Mouse (Mus musculus) CH12.LX (cell line): ENCODE data around the gene Slc37a3.
A peak's percentile ranks its signal among the peaks of the same experiment; 100 is the strongest.

ENCODE experiments used
- EP300 ChIP-seq: IDR thresholded peaks from 2 replicates; pipeline ENCODE4 v1.6.1; 2011; ENCODE audit warnings: low read length, improper control_type of control experiment
- MAX ChIP-seq: IDR thresholded peaks from 2 replicates; pipeline ENCODE4 v1.6.1; 2011; ENCODE audit warnings: low read length, improper control_type of control experiment

- TF ChIP-seq EP300 (peak; percentile 40), MAX (no peak; the same call in 1 of the 2 replicates)
These were observed 20.9 kb upstream of the Slc37a3 start for GRCm38 (mm10) chr6:39398342-39398741.
